Mouse (Mus musculus) intestine, embryonic 15.5 days (tissue): ENCODE results near the gene Kcnh1. TPM values are rescaled to one million over a fixed set of nuclear protein-coding genes. Genes with fewer than 3 reads are reported as not detected.

Source experiments
- polyA plus RNA-seq: library from polyadenylated mRNA; unstranded; fragments of >200 nt; fragmentation: Nextera tagmentation; extraction: Ambion mirVana; gene quantifications from 2 replicates; pipeline ENCODE4 v1.2.1, GENCODE M21; 2015

Gene Kcnh1
- polyA plus RNA-seq, 1 experiment from 2014 or later: 0.99 TPM

Other genes with a start within 250 kb of the Kcnh1 start
- 0.18 and 0.20 TPM in 2 replicates for gene Rd3, start 213.4 kb upstream of the Kcnh1 start, polyA plus RNA-seq
- gene Traf5, start 98.2 kb upstream of the Kcnh1 start, polyA plus RNA-seq: 19.6 and 21.3 TPM in 2 replicates
- 21.4 and 25.5 TPM in 2 replicates for gene Rcor3, start 52.7 kb upstream of the Kcnh1 start, polyA plus RNA-seq